Mouse (Mus musculus) CH12.LX (cell line): ENCODE results near the gene Fbxw4. TPM values are rescaled to one million over a fixed set of nuclear protein-coding genes. Genes with fewer than 3 reads are reported as not detected.

ENCODE experiments used
- DNase-seq: peaks from one replicate; pipeline ENCODE4 v3.0.0-alpha.2; 2013; ENCODE audit errors: extremely low read depth
- H3K27ac ChIP-seq: 2 replicates; pipeline ENCODE4 v1.5.1; 2012; ENCODE audit warnings: low read depth, mild to moderate bottlenecking, control low read depth, moderate library complexity; ENCODE audit not compliant: insufficient read depth
- H3K27me3 ChIP-seq: replicated peaks from 2 replicates; pipeline ENCODE3; 2012; ENCODE audit warnings: inconsistent platforms
- H3K36me3 ChIP-seq, 2 experiments: replicated peaks in 1 of 2; 2 replicates each; pipeline versions ENCODE3 to v1.6.1; 2012; ENCODE audit warnings: inconsistent platforms in 1 of 2, low read length in 1 of 2, mild to moderate bottlenecking in 1 of 2, mixed read lengths in 1 of 2, moderate library complexity in 1 of 2; ENCODE audit not compliant: control insufficient read depth in 1 of 2, insufficient read depth in 1 of 2
- H3K4me1 ChIP-seq, 2 experiments: 2 replicates each; pipeline ENCODE4 v1.6.1; 2012; ENCODE audit warnings: inconsistent platforms in 1 of 2, moderate library complexity in 1 of 2; ENCODE audit not compliant: insufficient read depth in 2 of 2, control insufficient read depth in 1 of 2
- H3K4me2 ChIP-seq: 2 replicates; pipeline ENCODE4 v1.6.1; 2012; ENCODE audit warnings: low read depth, mild to moderate bottlenecking, control low read depth; ENCODE audit not compliant: poor library complexity, insufficient read depth, severe bottlenecking
- H3K4me3 ChIP-seq, 3 experiments: fragments of 150-350 bp in 1 of 3; sonication (generic) in 1 of 3; replicated peaks in 1 of 3; 2 replicates each; pipeline versions ENCODE3 to v1.5.1; 2011 to 2012; ENCODE audit warnings: low read depth in 2 of 3, low read length in 2 of 3, mild to moderate bottlenecking in 2 of 3, moderate library complexity in 2 of 3, control low read depth in 1 of 3, improper control_type of control experiment in 1 of 3, inconsistent platforms in 1 of 3, mixed read lengths in 1 of 3; ENCODE audit not compliant: poor library complexity in 1 of 3
- H3K79me2 ChIP-seq: replicated peaks from 2 replicates; pipeline ENCODE4 v1.6.1; 2012; ENCODE audit warnings: mild to moderate bottlenecking, moderate library complexity; ENCODE audit not compliant: control insufficient read depth, poor library complexity, insufficient read depth, severe bottlenecking; ENCODE audit errors: extremely low read depth
- H3K9ac ChIP-seq: 2 replicates; pipeline ENCODE4 v1.6.1; 2012; ENCODE audit warnings: low read depth, mild to moderate bottlenecking, control low read depth, moderate library complexity; ENCODE audit not compliant: insufficient read depth
- H3K9me3 ChIP-seq: replicated peaks from 2 replicates; pipeline ENCODE3; 2012; ENCODE audit warnings: low read length, inconsistent platforms, mixed read lengths
- BHLHE40 ChIP-seq: IDR thresholded peaks from 2 replicates; pipeline ENCODE4 v1.6.1; 2011; ENCODE audit warnings: mild to moderate bottlenecking, low read depth, low read length, improper control_type of control experiment
- CHD1 ChIP-seq: IDR thresholded peaks from 2 replicates; pipeline ENCODE4 v1.6.1; 2012; ENCODE audit warnings: low read depth, low read length, improper control_type of control experiment, inconsistent platforms
- CHD2 ChIP-seq: IDR thresholded peaks from 2 replicates; pipeline ENCODE4 v1.6.1; 2011; ENCODE audit warnings: low read length, improper control_type of control experiment
- CTCF ChIP-seq, 2 experiments: IDR thresholded peaks in 1 of 2; conservative IDR thresholded peaks in 1 of 2; 2 replicates each; pipeline ENCODE4 v1.5.1; 2011 to 2012; ENCODE audit warnings: low read depth in 2 of 2, low read length in 2 of 2, improper control_type of control experiment in 1 of 2, inconsistent platforms in 1 of 2, mild to moderate bottlenecking in 1 of 2, moderate library complexity in 1 of 2
- E2F4 ChIP-seq: IDR thresholded peaks from 2 replicates; pipeline ENCODE4 v1.6.1; 2011; ENCODE audit warnings: low read depth, low read length, improper control_type of control experiment; ENCODE audit not compliant: insufficient replicate concordance
- ELF1 ChIP-seq: IDR thresholded peaks from 2 replicates; pipeline ENCODE4 v1.6.1; 2014; ENCODE audit warnings: low read depth, mild to moderate bottlenecking, inconsistent platforms, low read length, improper control_type of control experiment
- EP300 ChIP-seq: IDR thresholded peaks from 2 replicates; pipeline ENCODE4 v1.6.1; 2011; ENCODE audit warnings: low read length, improper control_type of control experiment
- ETS1 ChIP-seq: conservative IDR thresholded peaks from 2 replicates; pipeline ENCODE4 v1.6.1; 2012; ENCODE audit warnings: low read depth, mild to moderate bottlenecking, inconsistent platforms, low read length, improper control_type of control experiment, moderate library complexity
- GABPA ChIP-seq: IDR thresholded peaks from 2 replicates; pipeline ENCODE4 v1.6.1; 2012; ENCODE audit warnings: low read depth, low read length, improper control_type of control experiment, inconsistent platforms; ENCODE audit not compliant: insufficient replicate concordance
- HCFC1 ChIP-seq: IDR thresholded peaks from 2 replicates; pipeline ENCODE4 v1.6.1; 2012; ENCODE audit warnings: low read depth, mild to moderate bottlenecking, inconsistent platforms, low read length, improper control_type of control experiment
- IRF4 ChIP-seq: IDR thresholded peaks from 2 replicates; pipeline ENCODE4 v1.6.1; 2014; ENCODE audit warnings: low read depth, mild to moderate bottlenecking, inconsistent platforms, low read length, improper control_type of control experiment
- JUN ChIP-seq: IDR thresholded peaks from 2 replicates; pipeline ENCODE4 v1.6.1; 2011; ENCODE audit warnings: low read depth, mild to moderate bottlenecking, low read length, improper control_type of control experiment, moderate library complexity; ENCODE audit not compliant: insufficient read depth
- JUND ChIP-seq: conservative IDR thresholded peaks from 2 replicates; pipeline ENCODE4 v1.6.1; 2011; ENCODE audit warnings: low read depth, low read length, improper control_type of control experiment
- KAT2A ChIP-seq: IDR thresholded peaks from 2 replicates; pipeline ENCODE4 v1.6.1; 2012; ENCODE audit warnings: low read length, improper control_type of control experiment, inconsistent platforms; ENCODE audit not compliant: insufficient replicate concordance
- MAFK ChIP-seq: IDR thresholded peaks from 2 replicates; pipeline ENCODE4 v1.6.1; 2011; ENCODE audit warnings: low read length, improper control_type of control experiment; ENCODE audit not compliant: insufficient replicate concordance
- MAX ChIP-seq: IDR thresholded peaks from 2 replicates; pipeline ENCODE4 v1.6.1; 2011; ENCODE audit warnings: low read length, improper control_type of control experiment
- MAZ ChIP-seq: IDR thresholded peaks from 2 replicates; pipeline ENCODE4 v1.6.1; 2012; ENCODE audit warnings: low read depth, mild to moderate bottlenecking, inconsistent platforms, low read length, improper control_type of control experiment, moderate library complexity
- MEF2A ChIP-seq: IDR thresholded peaks from 2 replicates; pipeline ENCODE4 v1.6.1; 2014; ENCODE audit warnings: low read depth, mild to moderate bottlenecking, inconsistent platforms, low read length, improper control_type of control experiment, borderline replicate concordance
- MXI1 ChIP-seq: IDR thresholded peaks from 2 replicates; pipeline ENCODE4 v1.6.1; 2011; ENCODE audit warnings: mild to moderate bottlenecking, low read depth, low read length, improper control_type of control experiment
- MYC ChIP-seq: IDR thresholded peaks from 2 replicates; pipeline ENCODE4 v1.6.1; 2011; ENCODE audit warnings: low read depth, mild to moderate bottlenecking, improper control_type of control experiment, low read length
- NELFE ChIP-seq: IDR thresholded peaks from 2 replicates; pipeline ENCODE4 v1.6.1; 2011; ENCODE audit warnings: low read depth, low read length, improper control_type of control experiment
- NRF1 ChIP-seq: IDR thresholded peaks from 2 replicates; pipeline ENCODE4 v1.6.1; 2014; ENCODE audit warnings: low read depth, mild to moderate bottlenecking, inconsistent platforms, low read length, improper control_type of control experiment, moderate library complexity
- PAX5 ChIP-seq: IDR thresholded peaks from 2 replicates; pipeline ENCODE4 v1.6.1; 2012; ENCODE audit warnings: low read length, inconsistent platforms, mixed read lengths
- POLR2A ChIP-seq: IDR thresholded peaks from 2 replicates; pipeline ENCODE4 v1.6.1; 2011; ENCODE audit warnings: low read depth, mild to moderate bottlenecking, improper control_type of control experiment, low read length
- POLR2AphosphoS2 ChIP-seq: IDR thresholded peaks from 2 replicates; pipeline ENCODE4 v1.6.1; 2011; ENCODE audit warnings: low read depth, low read length, improper control_type of control experiment
- RAD21 ChIP-seq: IDR thresholded peaks from 2 replicates; pipeline ENCODE4 v1.6.1; 2011; ENCODE audit warnings: low read depth, mild to moderate bottlenecking, low read length, improper control_type of control experiment, moderate library complexity
- RCOR1 ChIP-seq: conservative IDR thresholded peaks from 2 replicates; pipeline ENCODE4 v1.6.1; 2012; ENCODE audit warnings: low read depth, mild to moderate bottlenecking, inconsistent platforms, low read length, improper control_type of control experiment
- SIN3A ChIP-seq: IDR thresholded peaks from 2 replicates; pipeline ENCODE4 v1.6.1; 2012; ENCODE audit warnings: low read length, improper control_type of control experiment, inconsistent platforms
- SMC3 ChIP-seq: IDR thresholded peaks from 2 replicates; pipeline ENCODE4 v1.6.1; 2011; ENCODE audit warnings: low read depth, low read length, improper control_type of control experiment
- TBP ChIP-seq: conservative IDR thresholded peaks from 2 replicates; pipeline ENCODE4 v1.6.1; 2011; ENCODE audit warnings: low read depth, low read length, improper control_type of control experiment
- TCF12 ChIP-seq: IDR thresholded peaks from 2 replicates; pipeline ENCODE4 v1.6.1; 2014; ENCODE audit warnings: low read depth, mild to moderate bottlenecking, inconsistent platforms, low read length, improper control_type of control experiment
- UBTF ChIP-seq: IDR thresholded peaks from 2 replicates; pipeline ENCODE4 v1.6.1; 2012; ENCODE audit warnings: low read depth, mild to moderate bottlenecking, inconsistent platforms, low read length, improper control_type of control experiment, moderate library complexity
- USF1 ChIP-seq: IDR thresholded peaks from 2 replicates; pipeline ENCODE4 v1.6.1; 2014; ENCODE audit warnings: low read depth, mild to moderate bottlenecking, inconsistent platforms, low read length, improper control_type of control experiment
- USF2 ChIP-seq: conservative IDR thresholded peaks from 2 replicates; pipeline ENCODE4 v1.6.1; 2011; ENCODE audit warnings: low read depth, low read length, improper control_type of control experiment
- ZC3H11A ChIP-seq: IDR thresholded peaks from 2 replicates; pipeline ENCODE4 v1.6.1; 2012; ENCODE audit warnings: low read depth, mild to moderate bottlenecking, inconsistent platforms, low read length, improper control_type of control experiment
- ZKSCAN1 ChIP-seq: IDR thresholded peaks from 2 replicates; pipeline ENCODE4 v1.6.1; 2012; ENCODE audit warnings: low read depth, inconsistent platforms, low read length, improper control_type of control experiment, borderline replicate concordance
- ZMIZ1 ChIP-seq: IDR thresholded peaks from 2 replicates; pipeline ENCODE4 v1.6.1; 2012; ENCODE audit warnings: low read depth, mild to moderate bottlenecking, inconsistent platforms, low read length, improper control_type of control experiment
- ZNF384 ChIP-seq: IDR thresholded peaks from 2 replicates; pipeline ENCODE4 v1.6.1; 2012; ENCODE audit warnings: low read depth, low read length, improper control_type of control experiment, inconsistent platforms
- dilution Hi-C: fragments of 300-500 bp; cut with MboI; formaldehyde crosslinking; loops from 2 replicates; pipeline ENCODE4 v1.14.3; 2020; ENCODE audit warnings: low sequenced_read_pairs; ENCODE audit not compliant: extremely low pct_unique_long_range_greater_than_20kb, extremely low pct_ligation_motif_present
- in situ Hi-C: fragments of 300-500 bp; cut with MboI; formaldehyde crosslinking; loops from 3 replicates; pipeline ENCODE4 v1.14.3; 2019; ENCODE audit warnings: low sequenced_read_pairs, low pct_ligation_motif_present, low pct_unique_long_range_greater_than_20kb, mixed read lengths
- polyA plus RNA-seq: library from polyadenylated mRNA; unstranded; fragments of >175 nt; gene quantifications from 2 replicates; pipeline ENCODE4 v1.2.1, GENCODE M21; 2012; ENCODE audit warnings: low read depth; ENCODE audit not compliant: insufficient read length
- total RNA-seq, 2 experiments: library from RNA; depleted of rRNA; stranded (reverse); fragments of 300-350 nt in 1 of 2; fragments of >200 nt in 1 of 2; gene quantifications; 2 replicates each; pipeline ENCODE4 v1.2.3; 2012 to 2014

Gene Fbxw4
- total RNA-seq (2012; rRNA removed) (3.2 and 4.5 TPM in 2 replicates), total RNA-seq (2014; rRNA removed) (4.8 and 7.5 TPM in 2 replicates), polyA plus RNA-seq (5.5 and 8.6 TPM in 2 replicates)

DNA sequence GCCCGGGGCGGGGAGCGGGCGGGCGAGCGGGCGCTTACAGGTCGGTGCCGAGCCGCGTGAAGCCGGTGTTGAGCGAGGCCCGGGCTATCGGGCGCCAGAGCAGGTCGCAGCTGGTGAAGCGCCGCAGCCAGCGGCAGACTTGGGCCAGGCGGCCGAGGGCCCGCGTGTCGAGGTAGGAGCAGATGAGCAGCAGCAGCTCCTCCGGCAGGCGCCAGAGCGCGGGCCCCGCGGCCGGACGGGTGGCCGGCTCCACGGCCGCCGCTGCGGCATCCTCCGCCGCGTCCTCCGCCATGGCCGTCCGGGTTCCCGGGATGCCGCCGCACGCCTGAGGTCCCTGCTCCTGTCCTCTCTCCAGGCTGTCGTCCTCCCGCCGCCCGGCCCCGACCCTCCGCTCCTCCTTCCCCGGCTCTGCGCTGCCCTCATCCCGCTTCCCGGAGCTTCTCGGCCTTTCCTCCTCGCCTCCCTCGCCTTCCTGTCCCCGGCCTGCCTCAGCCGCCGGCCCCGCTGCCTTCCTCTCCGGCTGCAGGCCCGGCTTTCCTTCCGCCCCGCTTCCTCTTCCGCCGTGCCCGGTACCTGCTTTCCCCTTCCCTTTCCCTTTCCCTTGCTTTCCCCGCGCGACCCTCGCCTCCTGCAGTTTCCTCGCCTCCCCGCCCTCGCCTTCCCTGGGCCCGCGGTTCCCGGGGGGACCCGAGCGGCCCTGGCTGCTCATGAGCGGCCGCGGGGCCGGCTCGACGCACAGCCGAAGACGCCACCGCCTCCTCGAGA, at the start of gene Fbxw4:
Fbxw4 (minus strand) TSS at position 575 of the 765 bp plus-strand sequence.
- in situ Hi-C loops: no loop called here
- TF ChIP-seq CTCF (conservative IDR thresholded peaks at IDR 0.05 in 1 of 2, IDR thresholded peaks at IDR 0.05 in 1 of 2; ENCODE audit: low read depth in 2 of 2, low read length in 2 of 2) (no peak), MAZ (no peak), MYC (no peak), USF1 (no peak), HCFC1 (peak; percentile 14; the same call in 1 of the 2 replicates), ETS1 (no peak), RAD21 (no peak), BHLHE40 (no peak), ELF1 (peak; percentile 75), USF2 (no peak), MXI1 (peak; percentile 56; the same call in 1 of the 2 replicates), JUN (no peak), CHD2 (no peak; the same call in 1 of the 2 replicates), NRF1 (no peak), PAX5 (no peak), ZNF384 (no peak), TCF12 (0 out of 2 replicates have a peak, but pooled peaks have one; percentile 20), MEF2A (0 out of 2 replicates have a peak, but pooled peaks have one; percentile 12), MAX (no peak), EP300 (no peak), TBP (no peak), MAFK (no peak), CHD1 (peak; percentile 63; the same call in 1 of the 2 replicates), JUND (no peak), ZKSCAN1 (no peak), E2F4 (no peak), KAT2A (no peak), ZC3H11A (no peak), ZMIZ1 (peak; percentile 81), GABPA (no peak), UBTF (peak; percentile 97), NELFE (peak; percentile 78), IRF4 (no peak), SIN3A (peak; percentile 58), POLR2A (peak; percentile 87), POLR2AphosphoS2 (no peak), SMC3 (no peak), RCOR1 (no peak)
- DNase-seq: peak; percentile 8

More for the DNA sequence above, at the start of gene Fbxw4:
- peak within 1 kb of the TSS; percentile 61 to 91 (median 84) for H3K4me3 ChIP-seq
- peaks cover 5 to 7% of the 10 kb centered on the region in 2 experiments for H3K36me3 ChIP-seq
- dilution Hi-C loops: no loop called here
- H3K79me2 ChIP-seq: peaks cover 7% of the 10 kb centered on the region; the same call in 1 of the 2 replicates
- peak within 1 kb of the TSS; percentile 27; the same call in 1 of the 2 replicates for H3K27ac ChIP-seq
- H3K4me2 ChIP-seq: peak within 1 kb of the TSS; percentile 79
- H3K9ac ChIP-seq: peak within 1 kb of the TSS; percentile 97
- no peaks in the 10 kb centered on the region for H3K27me3 ChIP-seq
- H3K9me3 ChIP-seq: no peaks in the 10 kb centered on the region
- H3K4me1 ChIP-seq: peaks cover 5 to 42% of the 10 kb centered on the region in 2 experiments; a peak in 3 of 4 replicates
